Mouse (Mus musculus): Measurements from ENCODE around the gene Id4. TPM values are rescaled to one million over a fixed set of nuclear protein-coding genes. Genes with fewer than 3 reads are reported as not detected.

Id4 gene
- polyA plus RNA-seq (2015; fragmentation: Nextera tagmentation; extraction: Ambion mirVana) = 3.0 and 4.5 TPM in 2 replicates

DNA sequence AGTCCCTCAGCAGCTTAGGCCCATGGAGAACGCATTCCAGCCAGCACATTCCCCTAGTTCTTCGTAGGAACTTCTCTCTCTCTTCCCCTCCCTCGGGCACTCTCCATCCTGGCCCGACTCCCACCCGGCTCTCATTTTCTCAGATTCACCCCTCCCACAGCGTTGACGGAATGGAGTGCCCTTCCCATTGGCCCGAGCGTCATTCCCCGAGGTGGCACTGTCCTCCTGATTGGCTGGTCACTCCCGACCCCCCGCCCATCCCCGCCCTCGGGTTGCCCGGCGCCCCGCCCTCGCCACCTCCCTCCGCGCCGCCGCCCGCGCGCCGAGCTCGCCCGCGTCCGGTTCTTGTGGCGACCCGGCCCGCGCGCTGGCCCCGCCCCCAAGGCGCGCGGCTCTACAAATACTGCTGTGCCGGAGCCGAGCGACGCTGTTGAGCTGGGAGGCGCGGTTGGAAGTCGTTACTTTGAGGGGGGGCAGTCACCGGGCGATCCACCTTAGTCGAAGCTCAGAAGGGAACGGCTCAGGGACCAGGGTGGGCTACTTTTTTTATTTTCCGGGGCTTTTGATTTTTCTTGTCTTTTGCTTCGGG lies at the start of gene Id4:
Gene Id4 (plus strand): TSS at position 539 of the 589 bp plus-strand sequence.
- peak within 1 kb of the TSS; percentile 84 for H3K27ac ChIP-seq
- peak within 1 kb of the TSS; percentile 75 for H3K4me3 ChIP-seq
- peak within 1 kb of the TSS; percentile 97 for H3K4me2 ChIP-seq
- H3K27me3 ChIP-seq = 0 out of 2 replicates have a peak, but pooled peaks cover 3% of the 10 kb centered on the region
- under 1% methylated on average over 52 of the region's 52 CpGs for WGBS
- H3K9ac ChIP-seq = peak within 1 kb of the TSS; percentile 77
- H3K4me1 ChIP-seq (replicated peaks) = peaks cover 14% of the 10 kb centered on the region
- ATAC-seq (replicated peaks; ENCODE audit: insufficient number of reproducible peaks, insufficient read depth, low FRiP score, low read depth) = peak; percentile 97
- H3K9me3 ChIP-seq (replicated peaks) = no peaks in the 10 kb centered on the region
- no peaks in the 10 kb centered on the region for H3K36me3 ChIP-seq

DNA sequence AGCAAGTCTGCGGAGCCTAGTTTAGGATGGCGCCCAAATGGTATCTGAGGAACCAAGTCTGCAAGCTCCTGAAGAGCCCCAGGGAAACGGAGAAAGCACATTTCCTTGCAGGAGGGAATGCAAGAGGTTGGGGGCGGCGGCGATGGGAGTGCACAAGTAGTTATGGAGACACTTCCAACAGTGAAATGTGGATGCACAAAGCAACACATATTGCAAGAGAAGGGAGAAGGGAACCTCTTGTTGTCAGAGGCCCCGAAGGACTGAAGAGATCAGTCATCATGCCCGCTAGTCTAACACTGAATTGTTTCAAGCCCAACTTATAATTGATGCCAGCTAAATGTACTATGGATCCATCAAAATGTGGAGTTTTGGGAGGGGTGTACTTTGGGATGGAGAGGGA lies 33.9 kb upstream of the Id4 start:
- no peaks in the 10 kb centered on the region for H3K36me3 ChIP-seq
- peak overlapping the region; percentile 17; the same call in 1 of the 2 replicates for H3K4me3 ChIP-seq
- no peaks in the 10 kb centered on the region for H3K9me3 ChIP-seq (replicated peaks)
- no peak for ATAC-seq (replicated peaks; ENCODE audit: insufficient number of reproducible peaks, insufficient read depth, low FRiP score, low read depth)
- peak overlapping the region; percentile 54 for H3K4me2 ChIP-seq
- 0 out of 2 replicates have a peak overlapping the region, but pooled peaks have one; percentile 20 for H3K27ac ChIP-seq
- H3K4me1 ChIP-seq (replicated peaks) = peaks cover 11% of the 10 kb centered on the region
- no peaks in the 10 kb centered on the region for H3K27me3 ChIP-seq
- no peak overlapping the region for H3K9ac ChIP-seq
- WGBS = 26% methylated on average over 8 of the region's 8 CpGs

DNA sequence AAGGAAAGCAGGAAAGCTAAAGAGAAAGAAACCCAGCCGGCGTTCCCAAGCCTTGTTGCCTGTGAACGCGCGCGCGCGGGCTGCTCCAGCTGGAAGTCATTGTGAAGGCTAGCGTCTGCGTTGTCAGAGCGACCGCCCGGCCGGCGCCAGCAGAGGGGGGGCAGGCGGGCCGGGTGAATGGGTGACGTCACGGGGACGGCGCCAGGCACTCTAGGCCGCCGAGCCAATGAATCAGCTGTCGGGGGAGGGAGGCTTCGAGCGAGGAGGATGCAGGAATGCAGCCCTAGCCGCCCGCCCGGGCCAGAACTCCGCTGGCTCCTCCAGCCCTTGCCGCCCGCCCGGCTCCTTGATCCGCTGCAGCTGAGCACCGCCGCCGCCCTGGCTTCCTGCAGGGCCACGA lies 33.3 kb upstream of the Id4 start:
- peak overlapping the region; percentile 88 for H3K27ac ChIP-seq
- H3K36me3 ChIP-seq = no peaks in the 10 kb centered on the region
- 3% methylated on average over 38 of the region's 38 CpGs for WGBS
- H3K27me3 ChIP-seq = no peaks in the 10 kb centered on the region
- peak overlapping the region; percentile 48; the same call in 1 of the 2 replicates for H3K9ac ChIP-seq
- no peaks in the 10 kb centered on the region for H3K9me3 ChIP-seq (replicated peaks)
- peaks cover 11% of the 10 kb centered on the region for H3K4me1 ChIP-seq (replicated peaks)
- H3K4me3 ChIP-seq = peak overlapping the region; percentile 46
- peak; percentile 100 for ATAC-seq (replicated peaks; ENCODE audit: insufficient number of reproducible peaks, insufficient read depth, low FRiP score, low read depth)
- H3K4me2 ChIP-seq = peak overlapping the region; percentile 75

DNA sequence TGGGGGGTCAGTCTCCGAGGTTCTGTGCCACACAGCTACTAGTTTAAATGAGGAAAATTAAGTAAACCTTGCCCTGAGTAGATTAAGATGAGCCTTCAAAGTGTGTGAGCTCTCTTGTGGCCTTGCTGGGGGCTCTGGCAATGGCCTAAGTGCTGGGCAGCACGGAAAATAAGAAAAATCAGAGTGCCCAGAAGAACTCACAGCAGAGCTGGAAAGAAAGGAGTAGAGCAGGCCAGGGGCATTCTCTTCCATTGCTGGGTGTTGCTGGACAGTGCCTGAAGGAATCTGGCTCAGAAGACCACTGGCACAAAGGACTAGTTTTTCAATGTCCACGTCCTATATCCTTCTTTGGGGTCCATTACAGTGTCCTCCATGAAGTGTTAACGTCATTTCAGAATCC lies 32.9 kb upstream of the Id4 start:
- no peaks in the 10 kb centered on the region for H3K36me3 ChIP-seq
- WGBS = 18% methylated on average over 4 of the region's 4 CpGs

DNA sequence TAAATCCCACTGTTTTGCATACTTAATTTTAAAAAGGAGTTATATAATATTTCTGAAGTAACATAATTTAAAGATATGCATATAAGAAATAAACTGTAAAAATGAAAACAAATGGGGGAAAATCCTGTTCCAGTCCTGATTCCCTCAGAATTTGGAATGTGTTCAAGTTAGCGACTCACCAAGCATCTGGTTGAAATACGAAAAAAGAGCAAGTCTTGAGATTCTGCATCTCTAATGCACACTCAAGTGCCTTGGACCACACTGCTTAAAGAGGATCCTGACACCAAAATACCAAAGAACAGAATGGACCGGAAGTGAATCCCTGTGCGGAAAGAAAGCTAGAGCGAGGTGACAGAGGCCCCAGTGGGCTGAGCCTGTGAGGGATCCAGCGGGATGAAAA lies 30.0 kb upstream of the Id4 start:
- peaks cover 11% of the 10 kb centered on the region for H3K4me1 ChIP-seq (replicated peaks)
- H3K9me3 ChIP-seq (replicated peaks) = no peaks in the 10 kb centered on the region
- no peak for ATAC-seq (replicated peaks; ENCODE audit: insufficient number of reproducible peaks, insufficient read depth, low FRiP score, low read depth)
- H3K27me3 ChIP-seq = no peaks in the 10 kb centered on the region
- H3K9ac ChIP-seq = no peak overlapping the region
- no peak overlapping the region for H3K4me2 ChIP-seq
- H3K27ac ChIP-seq = no peak overlapping the region
- no peaks in the 10 kb centered on the region for H3K36me3 ChIP-seq
- no peak overlapping the region for H3K4me3 ChIP-seq
- 59% methylated on average over 6 of the region's 6 CpGs for WGBS

More for the DNA sequence above, 32.9 kb upstream of the Id4 start:
- Histone ChIP-seq H3K4me1 (replicated peaks) (peaks cover 11% of the 10 kb centered on the region), H3K27ac (peak overlapping the region; percentile 88), H3K4me3 (peak overlapping the region; percentile 46), H3K4me2 (peak overlapping the region; percentile 75), H3K9me3 (replicated peaks) (no peaks in the 10 kb centered on the region), H3K27me3 (no peaks in the 10 kb centered on the region), H3K9ac (peak overlapping the region; percentile 48; the same call in 1 of the 2 replicates)
- no peak for ATAC-seq (replicated peaks; ENCODE audit: insufficient number of reproducible peaks, insufficient read depth, low FRiP score, low read depth)

DNA sequence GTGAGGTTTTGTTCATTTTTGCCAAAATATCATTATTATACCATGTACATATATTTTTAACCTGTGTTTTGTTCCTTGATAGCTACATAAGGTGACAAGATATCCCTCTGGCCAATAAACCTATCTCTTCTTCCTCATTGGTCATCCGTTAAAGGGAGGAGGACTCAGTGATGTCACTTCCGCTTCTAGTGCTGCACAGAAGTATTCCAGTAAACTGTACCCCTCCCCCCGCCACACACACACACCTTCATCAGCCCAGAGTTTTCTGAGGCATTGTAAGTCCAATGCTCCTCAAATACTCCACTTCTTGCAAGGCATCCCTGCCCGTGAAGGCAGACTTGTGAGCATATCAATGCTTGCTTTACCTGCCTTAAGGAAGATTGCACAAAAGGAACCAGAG lies 24.6 kb upstream of the Id4 start:
- Histone ChIP-seq H3K27ac (no peak overlapping the region), H3K4me3 (no peak overlapping the region), H3K9ac (no peak overlapping the region), H3K4me2 (no peak overlapping the region), H3K36me3 (no peaks in the 10 kb centered on the region), H3K9me3 (replicated peaks) (no peaks in the 10 kb centered on the region), H3K4me1 (replicated peaks) (no peaks in the 10 kb centered on the region), H3K27me3 (no peaks in the 10 kb centered on the region)
- ATAC-seq (replicated peaks; ENCODE audit: insufficient number of reproducible peaks, insufficient read depth, low FRiP score, low read depth) = no peak
- WGBS = 86% methylated on average over 4 of the region's 4 CpGs

DNA sequence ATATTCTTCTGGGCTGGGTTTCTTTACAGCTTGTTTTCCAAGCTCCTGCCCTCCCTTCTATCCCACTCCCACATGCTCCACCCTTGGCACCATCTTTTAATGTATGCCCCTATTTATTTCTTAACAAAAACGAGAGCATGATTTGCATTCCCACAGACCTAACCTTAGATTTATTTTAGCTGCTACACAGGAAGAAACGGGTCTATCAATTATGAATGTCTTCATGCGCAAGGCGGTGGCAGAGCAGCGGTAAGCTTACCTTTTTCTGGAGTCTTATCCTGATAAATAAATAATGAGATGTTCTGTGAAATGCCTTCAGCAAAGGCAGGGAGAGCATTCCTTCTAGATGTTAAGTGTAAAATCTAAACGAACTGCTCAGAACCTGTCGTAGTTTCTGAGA lies 24.2 kb upstream of the Id4 start:
- no peak for ATAC-seq (replicated peaks; ENCODE audit: insufficient number of reproducible peaks, insufficient read depth, low FRiP score, low read depth)
- Histone ChIP-seq H3K9me3 (replicated peaks) (no peaks in the 10 kb centered on the region), H3K4me2 (no peak overlapping the region), H3K36me3 (no peaks in the 10 kb centered on the region), H3K9ac (no peak overlapping the region), H3K4me1 (replicated peaks) (no peaks in the 10 kb centered on the region), H3K27ac (no peak overlapping the region), H3K4me3 (no peak overlapping the region), H3K27me3 (no peaks in the 10 kb centered on the region)
- 75% methylated on average over 7 of the region's 7 CpGs for WGBS

DNA sequence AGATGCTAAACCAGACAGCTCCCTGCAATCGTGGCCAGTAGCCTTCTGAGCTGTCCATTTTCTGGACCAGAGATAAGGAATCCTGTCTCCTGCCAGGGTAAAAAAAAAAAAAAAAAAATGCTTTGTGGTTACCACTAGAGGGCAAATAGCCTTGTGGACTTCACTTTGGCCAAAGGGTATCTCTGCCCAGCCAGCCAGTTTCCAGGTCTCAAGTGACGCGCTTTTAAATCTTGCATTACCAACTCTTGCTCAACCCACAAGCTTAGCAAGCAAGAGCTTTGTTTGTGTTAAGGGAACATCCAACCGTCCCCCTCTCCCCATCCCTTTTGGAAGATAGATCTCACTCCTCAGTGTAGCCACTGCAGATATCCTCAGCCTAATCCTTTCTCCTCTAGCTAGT lies 23.5 kb upstream of the Id4 start:
- Histone ChIP-seq H3K4me3 (no peak overlapping the region), H3K27ac (no peak overlapping the region), H3K27me3 (no peaks in the 10 kb centered on the region), H3K9ac (no peak overlapping the region), H3K9me3 (replicated peaks) (no peaks in the 10 kb centered on the region), H3K4me1 (replicated peaks) (no peaks in the 10 kb centered on the region), H3K4me2 (no peak overlapping the region), H3K36me3 (no peaks in the 10 kb centered on the region)
- ATAC-seq (replicated peaks; ENCODE audit: insufficient number of reproducible peaks, insufficient read depth, low FRiP score, low read depth) = no peak
- 10% methylated on average over 4 of the region's 4 CpGs for WGBS

DNA sequence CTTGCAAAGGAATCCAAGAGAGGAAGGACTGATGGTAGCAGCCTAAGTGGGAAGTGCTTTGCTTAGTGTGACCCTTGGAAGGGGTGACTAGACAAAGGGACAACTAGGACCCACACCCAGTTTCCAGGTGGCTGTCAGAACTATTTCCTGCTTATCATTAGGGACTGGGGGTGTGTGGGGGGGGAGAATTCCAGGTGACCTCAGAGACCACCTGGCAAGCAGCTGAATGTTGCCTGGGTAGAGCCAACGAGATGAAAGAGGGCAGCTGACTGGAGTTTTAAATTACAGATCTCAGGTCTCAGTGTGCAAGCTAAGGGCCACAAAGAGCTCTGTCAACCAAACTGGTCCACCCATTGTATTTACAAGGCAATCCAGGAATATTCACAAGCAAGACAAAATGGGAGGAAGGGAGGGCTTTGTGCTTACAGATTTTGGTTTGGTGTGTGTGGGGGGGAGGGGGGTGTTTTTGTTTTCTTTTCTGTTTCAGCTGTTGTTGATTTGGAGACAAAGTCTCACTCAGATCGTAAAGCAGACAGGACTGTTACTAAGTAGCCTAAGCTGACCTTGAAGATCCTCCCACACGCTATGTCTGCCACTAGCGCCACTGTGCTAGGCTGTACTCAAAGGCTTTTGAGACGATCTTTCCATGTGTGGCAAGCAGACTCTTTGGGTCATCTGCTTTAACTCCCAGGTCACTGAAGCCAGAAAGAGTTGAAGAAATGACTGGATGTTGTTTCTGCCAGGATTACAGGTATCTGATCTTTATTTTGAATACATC lies 15.6 kb upstream of the Id4 start:
- WGBS = 48% methylated on average over 5 of the region's 5 CpGs
- H3K9me3 ChIP-seq (replicated peaks) = no peaks in the 10 kb centered on the region
- no peak overlapping the region for H3K9ac ChIP-seq
- no peaks in the 10 kb centered on the region for H3K27me3 ChIP-seq
- H3K4me1 ChIP-seq (replicated peaks) = no peaks in the 10 kb centered on the region
- H3K4me3 ChIP-seq = no peak overlapping the region
- H3K27ac ChIP-seq = no peak overlapping the region
- H3K36me3 ChIP-seq = no peaks in the 10 kb centered on the region
- ATAC-seq (replicated peaks; ENCODE audit: insufficient number of reproducible peaks, insufficient read depth, low FRiP score, low read depth) = no peak
- no peak overlapping the region for H3K4me2 ChIP-seq

DNA sequence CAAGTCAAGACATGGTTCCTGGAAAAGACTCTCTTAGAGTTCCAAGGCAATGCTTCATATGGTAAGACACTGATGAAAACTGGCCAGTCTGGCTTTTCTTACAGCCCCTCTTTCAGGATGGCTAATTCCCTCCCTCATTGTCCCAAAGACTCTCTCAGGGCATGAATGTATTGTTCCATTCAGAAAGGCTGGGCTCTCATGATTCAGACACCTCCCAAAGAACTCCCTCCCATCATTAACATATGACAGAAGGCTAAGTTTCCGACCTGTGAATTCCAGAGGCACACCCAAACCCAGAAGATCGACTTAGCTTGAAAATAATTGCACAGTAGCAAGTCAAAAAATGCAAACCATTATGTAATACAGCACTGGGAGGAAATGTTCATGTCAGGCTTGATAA lies 8.5 kb upstream of the Id4 start:
- no peaks in the 10 kb centered on the region for H3K27me3 ChIP-seq
- H3K4me1 ChIP-seq (replicated peaks) = peaks cover 3% of the 10 kb centered on the region; the same call in 1 of the 2 replicates
- 53% methylated on average over 2 of the region's 2 CpGs for WGBS
- H3K9me3 ChIP-seq (replicated peaks) = no peaks in the 10 kb centered on the region
- no peak overlapping the region for H3K4me2 ChIP-seq
- no peak overlapping the region for H3K9ac ChIP-seq
- H3K27ac ChIP-seq = no peak overlapping the region
- ATAC-seq (replicated peaks; ENCODE audit: insufficient number of reproducible peaks, insufficient read depth, low FRiP score, low read depth) = no peak
- H3K4me3 ChIP-seq = no peak overlapping the region
- H3K36me3 ChIP-seq = no peaks in the 10 kb centered on the region

DNA sequence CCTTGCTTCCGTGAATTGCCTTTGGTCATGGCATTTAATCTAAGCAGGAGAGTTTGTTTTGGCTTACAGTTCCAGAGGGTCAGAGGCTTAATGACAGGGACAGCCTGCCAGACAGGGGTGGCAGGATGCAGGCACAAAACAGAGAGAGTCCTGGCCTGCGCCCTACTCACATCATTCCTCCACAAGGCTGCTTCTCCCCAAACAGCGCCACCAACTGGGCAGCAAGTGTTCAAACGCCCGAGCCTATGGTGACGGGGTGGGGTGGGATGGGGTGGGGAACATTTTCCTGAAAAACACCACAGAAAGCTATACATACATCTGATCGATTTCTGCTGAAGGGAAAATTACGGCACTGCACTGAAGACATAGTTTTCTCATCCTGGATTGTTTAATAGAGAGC lies 6.0 kb upstream of the Id4 start:
- no peak for ATAC-seq (replicated peaks; ENCODE audit: insufficient number of reproducible peaks, insufficient read depth, low FRiP score, low read depth)
- H3K4me1 ChIP-seq (replicated peaks) = peaks cover 3% of the 10 kb centered on the region; the same call in 1 of the 2 replicates

More for the DNA sequence above, 6.0 kb upstream of the Id4 start:
- Histone ChIP-seq H3K27ac (no peak overlapping the region), H3K9me3 (replicated peaks) (no peaks in the 10 kb centered on the region), H3K27me3 (no peaks in the 10 kb centered on the region), H3K4me3 (no peak overlapping the region), H3K4me2 (no peak overlapping the region), H3K9ac (no peak overlapping the region), H3K36me3 (no peaks in the 10 kb centered on the region)
- 83% methylated on average over 8 of the region's 8 CpGs for WGBS

Data from heart, embryonic 15.5 days (tissue).